25 mouse cellular contexts compared by ENCODE assay signal in the genomic region with DNA sequence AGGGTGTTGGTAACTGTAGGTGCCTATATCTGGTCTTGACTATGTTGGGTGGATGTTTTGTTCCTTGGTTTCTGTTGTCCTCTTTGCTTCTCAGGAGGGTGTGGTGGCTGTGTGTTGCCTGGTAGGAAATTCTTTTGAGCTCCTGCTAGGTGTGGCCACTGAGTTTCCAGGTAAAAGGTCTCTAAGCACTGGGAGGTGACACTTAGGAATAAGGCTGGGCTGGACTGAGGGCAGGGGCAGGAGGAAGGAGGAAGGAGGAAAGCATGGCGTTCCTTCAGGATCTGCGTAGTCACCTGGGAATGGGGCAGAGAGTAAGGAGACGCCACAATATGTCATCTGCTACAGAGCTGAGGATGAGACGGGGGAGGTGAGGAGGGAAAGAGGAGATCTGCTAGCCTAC.
DNase-seq lines count a peak whose midpoint lies in the region; ATAC-seq and TF ChIP-seq lines count a peak whose summit lies in the region.
"Had no signal": no experiment of that assay in that cellular context is flagged by ENCODE, and none has a peak within 500 bp of the region (broad histone marks: within the 10 kb centered on the region; RNA-seq: fewer than 3 reads in every experiment).

No protein-coding gene starts in this region.

- 91% methylated on average over 4 of the region's 4 CpGs for WGBS in intestine, embryonic 14.5 days
- WGBS in intestine, embryonic 16.5 days = 85% methylated on average over 4 of the region's 4 CpGs
- WGBS in small intestine, adult 2 months = 60% methylated on average over 4 of the region's 4 CpGs

- TF ChIP-seq CTCF in small intestine, adult 2 months (IDR thresholded peaks at IDR 0.05; ENCODE audit: extremely low read depth, insufficient read length, insufficient replicate concordance, low read depth, low read length) = no peak

- H3K27me3 ChIP-seq in intestine, embryonic 14.5 days (replicated peaks; ENCODE audit: control insufficient read depth, insufficient read depth, low read length) = no peaks in the 10 kb centered on the region
- no peaks in the 10 kb centered on the region for H3K27me3 ChIP-seq in intestine, embryonic 16.5 days (replicated peaks; ENCODE audit: control insufficient read depth, insufficient read depth, low read length)
- no peaks in the 10 kb centered on the region for H3K27me3 ChIP-seq in small intestine, adult 2 months (ENCODE audit: control insufficient read depth, insufficient read depth, low read length)
- H3K27me3 ChIP-seq: embryonic facial prominence, embryonic 12.5 days; embryonic facial prominence, embryonic 15.5 days; heart, embryonic 13.5 days; Patski had no signal

- DNase-seq in intestine, embryonic 14.5 days (ENCODE audit: low spot score) = peak; percentile 44
- DNase-seq in spleen, postnatal 10 days (ENCODE audit: low spot score in 2 of 2) = no peak
- no peak for DNase-seq in gastrocnemius, postnatal 10 days
- no peak for DNase-seq in urinary bladder, adult 2 months (ENCODE audit: low spot score)
- DNase-seq: adrenal gland, postnatal 10 days; adrenal gland, postnatal 36 days; B cell, adult 2 months; cerebellum, adult 18-20 months; cerebellum, adult 9-10 months; cerebellum, postnatal 14 days; forebrain, postnatal 0 days; heart, adult 18-20 months; heart, postnatal 14 days; heart, postnatal 4 days had no signal

- H3K9ac ChIP-seq in intestine, embryonic 14.5 days (ENCODE audit: low read length) = no peak overlapping the region
- no peak overlapping the region for H3K9ac ChIP-seq in intestine, embryonic 16.5 days (ENCODE audit: low read depth, low read length)
- H3K9ac ChIP-seq: embryonic facial prominence, embryonic 12.5 days; embryonic facial prominence, embryonic 15.5 days; forebrain, postnatal 0 days; heart, embryonic 13.5 days; hindbrain, embryonic 14.5 days had no signal

- H3K4me1 ChIP-seq in intestine, embryonic 14.5 days (replicated peaks; ENCODE audit: control insufficient read depth, insufficient read depth, low read length) = no peaks in the 10 kb centered on the region
- no peaks in the 10 kb centered on the region for H3K4me1 ChIP-seq in intestine, embryonic 16.5 days (ENCODE audit: control insufficient read depth, insufficient read depth, low read length)
- peaks cover 4% of the 10 kb centered on the region; the same call in 1 of the 2 replicates for H3K4me1 ChIP-seq in small intestine, adult 2 months (ENCODE audit: control insufficient read depth, insufficient read depth, insufficient read length, low read length)
- H3K4me1 ChIP-seq: embryonic facial prominence, embryonic 12.5 days; embryonic facial prominence, embryonic 15.5 days; heart, embryonic 13.5 days had no signal

- H3K36me3 ChIP-seq in intestine, embryonic 14.5 days (ENCODE audit: control insufficient read depth, insufficient read depth, low read length) = no peaks in the 10 kb centered on the region
- no peaks in the 10 kb centered on the region for H3K36me3 ChIP-seq in intestine, embryonic 16.5 days (ENCODE audit: control insufficient read depth, insufficient read depth, low read length)
- no peaks in the 10 kb centered on the region for H3K36me3 ChIP-seq in small intestine, adult 2 months (ENCODE audit: control insufficient read depth, insufficient read depth, low read length)
- H3K36me3 ChIP-seq: embryonic facial prominence, embryonic 12.5 days; embryonic facial prominence, embryonic 15.5 days; G1E; heart, embryonic 13.5 days had no signal

- no peak for TF ChIP-seq POLR2A in small intestine, adult 2 months (IDR thresholded peaks at IDR 0.05; ENCODE audit: low read depth, low read length)

- no peak overlapping the region for H3K27ac ChIP-seq in intestine, embryonic 14.5 days (ENCODE audit: low read depth)
- H3K27ac ChIP-seq in intestine, embryonic 16.5 days (ENCODE audit: low read length) = no peak overlapping the region
- H3K27ac ChIP-seq in small intestine, adult 2 months (ENCODE audit: insufficient read depth, low read depth, low read length) = peak overlapping the region; percentile 35; the same call in 1 of the 2 replicates
- H3K27ac ChIP-seq: embryonic facial prominence, embryonic 12.5 days; embryonic facial prominence, embryonic 15.5 days; heart, embryonic 13.5 days; hindbrain, embryonic 14.5 days; hindbrain, postnatal 0 days had no signal

- no peaks in the 10 kb centered on the region for H3K9me3 ChIP-seq in intestine, embryonic 14.5 days (ENCODE audit: control insufficient read depth, low read length)
- no peaks in the 10 kb centered on the region for H3K9me3 ChIP-seq in intestine, embryonic 16.5 days (ENCODE audit: control insufficient read depth, low read length)
- H3K9me3 ChIP-seq: embryonic facial prominence, embryonic 12.5 days; embryonic facial prominence, embryonic 15.5 days; G1E had no signal

- no peak overlapping the region for H3K4me2 ChIP-seq in intestine, embryonic 14.5 days (ENCODE audit: low read length)
- H3K4me2 ChIP-seq in intestine, embryonic 16.5 days (ENCODE audit: low read depth, low read length) = no peak overlapping the region
- H3K4me2 ChIP-seq: embryonic facial prominence, embryonic 12.5 days; embryonic facial prominence, embryonic 15.5 days; heart, embryonic 13.5 days; hindbrain, embryonic 14.5 days had no signal

- ATAC-seq in intestine, embryonic 14.5 days (replicated peaks; ENCODE audit: low FRiP score, low TSS enrichment, low read depth) = no peak
- ATAC-seq in intestine, embryonic 16.5 days = peak; percentile 81
- ATAC-seq: forebrain, embryonic 14.5 days; forebrain, postnatal 0 days; hindbrain, postnatal 0 days; inflammation-experienced regulatory T-cells, adult 6 months; Patski had no signal

- H3K4me3 ChIP-seq in intestine, embryonic 14.5 days (ENCODE audit: low read depth, low read length) = no peak overlapping the region
- no peak overlapping the region for H3K4me3 ChIP-seq in intestine, embryonic 16.5 days (ENCODE audit: low read length)
- H3K4me3 ChIP-seq in small intestine, adult 2 months (ENCODE audit: low read depth, low read length) = peak overlapping the region; percentile 15; the same call in 1 of the 2 replicates
- H3K4me3 ChIP-seq: embryonic facial prominence, embryonic 12.5 days; embryonic facial prominence, embryonic 15.5 days; heart, embryonic 13.5 days had no signal
